Mouse (Mus musculus) mammary gland, adult 2 months (tissue): ENCODE measurements around the gene Atp6v1g1. TPM values are rescaled to one million over a fixed set of nuclear protein-coding genes. Genes with fewer than 3 reads are reported as not detected.

Experiments used
- polyA plus RNA-seq: library from polyadenylated mRNA; depleted of rRNA; stranded (reverse); fragments of >200 nt; gene quantifications from 2 replicates; pipeline ENCODE4 v1.2.3, GENCODE M21; 2012; ENCODE audit warnings: low replicate concordance; rRNA removed

The Atp6v1g1 gene
- polyA plus RNA-seq: 26.9 and 32.4 TPM in 2 replicates

GRCm38 (mm10) chr4:63544494-63545230, at the start of gene Atp6v1g1:
TSS of gene Atp6v1g1 (plus strand) at chr4:63544772.

GRCm38 (mm10) chr4:63495915-63496278, 48.7 kb upstream of the Atp6v1g1 start, which contains the start of gene Whrn:
TSS of gene Whrn (minus strand) at chr4:63495991.

GRCm38 (mm10) chr4:63558407-63559081, 14.0 kb downstream of the Atp6v1g1 start, which contains the start of gene Tmem268:
TSS of gene Tmem268 (plus strand) at chr4:63558781.

Other genes starting within 250 kb of the Atp6v1g1 start
- 70.7 and 145 TPM in 2 replicates for gene Orm1, start 200.2 kb upstream of the Atp6v1g1 start, polyA plus RNA-seq
- 0.50 and 2.1 TPM in 2 replicates for gene Orm3, start 188.6 kb upstream of the Atp6v1g1 start, polyA plus RNA-seq
- 1.8 and 3.4 TPM in 2 replicates for gene Orm2, start 182.3 kb upstream of the Atp6v1g1 start, polyA plus RNA-seq
- 22.6 and 62.0 TPM in 2 replicates for gene Akna, start 141.4 kb upstream of the Atp6v1g1 start, polyA plus RNA-seq
- gene Whrn, start 48.8 kb upstream of the Atp6v1g1 start, polyA plus RNA-seq: 5.8 and 15.2 TPM in 2 replicates
- 13.6 and 17.9 TPM in 2 replicates for gene Tmem268, start 14.0 kb downstream of the Atp6v1g1 start, polyA plus RNA-seq
- gene Gm11213, start 60.5 kb downstream of the Atp6v1g1 start, polyA plus RNA-seq: not detected in 2 replicates
- gene Tex48, start 77.7 kb downstream of the Atp6v1g1 start, polyA plus RNA-seq: not detected in 2 replicates
- gene Gm11214, start 118.6 kb downstream of the Atp6v1g1 start, polyA plus RNA-seq: not detected in 2 replicates
- gene Tnfsf15, start 200.3 kb downstream of the Atp6v1g1 start, polyA plus RNA-seq: 0.07 and 0.17 TPM in 2 replicates